Mouse (Mus musculus): ENCODE data around the gene Klhl20. TPM values are rescaled to one million over a fixed set of nuclear protein-coding genes. Genes with fewer than 3 reads are reported as not detected.
A peak's percentile ranks its signal among the peaks of the same experiment; 100 is the strongest.
"Not testable (repeated sequence)": the region's sequence is repeated elsewhere in the genome, so short reads cannot be mapped to it uniquely, and the experiment has no call there.

Gene Klhl20
- 20.9 and 21.4 TPM in 2 replicates for polyA plus RNA-seq (2016; fragmentation: Nextera tagmentation; extraction: Ambion mirVana)

GRCm38 (mm10) chr1:161130726-161131664 is at the start of gene Klhl20:
TSS of gene Klhl20 (minus strand) at chr1:161131511.
- WGBS = 1% methylated on average over 41 of the region's 41 CpGs
- ATAC-seq (ENCODE audit: low FRiP score) = peak; percentile 96
- H3K27me3 ChIP-seq = peaks cover 5% of the 10 kb centered on the region; the same call in 1 of the 2 replicates

GRCm38 (mm10) chr1:161180674-161181073 is 49.4 kb upstream of the Klhl20 start:
- H3K27ac ChIP-seq = no peak overlapping the region
- ATAC-seq (ENCODE audit: low FRiP score) = no peak
- H3K4me2 ChIP-seq = no peak overlapping the region
- 56% methylated on average over 8 of the region's 8 CpGs for WGBS
- H3K4me1 ChIP-seq = no peaks in the 10 kb centered on the region
- H3K9ac ChIP-seq = no peak overlapping the region
- peaks cover 3% of the 10 kb centered on the region; the same call in 1 of the 2 replicates for H3K9me3 ChIP-seq
- no peaks in the 10 kb centered on the region for H3K36me3 ChIP-seq (replicated peaks)
- no peak overlapping the region for H3K4me3 ChIP-seq (replicated peaks)
- H3K27me3 ChIP-seq = no peaks in the 10 kb centered on the region

More at GRCm38 (mm10) chr1:161130726-161131664, at the start of gene Klhl20:
- peak within 1 kb of the TSS; percentile 80 for H3K27ac ChIP-seq
- peak within 1 kb of the TSS; percentile 84 for H3K4me3 ChIP-seq (replicated peaks)
- peaks cover 5% of the 10 kb centered on the region; the same call in 1 of the 2 replicates for H3K36me3 ChIP-seq (replicated peaks)
- peak within 1 kb of the TSS; percentile 88 for H3K9ac ChIP-seq
- peak within 1 kb of the TSS; percentile 75 for H3K4me2 ChIP-seq
- no peaks in the 10 kb centered on the region for H3K9me3 ChIP-seq
- H3K4me1 ChIP-seq = peaks cover 13% of the 10 kb centered on the region

- peak overlapping the region; percentile 45 for H3K4me3 ChIP-seq (replicated peaks)
- no peaks in the 10 kb centered on the region for H3K9me3 ChIP-seq
- H3K4me2 ChIP-seq = peak overlapping the region; percentile 73
- ATAC-seq (ENCODE audit: low FRiP score) = peak; percentile 94
- no peaks in the 10 kb centered on the region for H3K36me3 ChIP-seq (replicated peaks)
- H3K9ac ChIP-seq = peak overlapping the region; percentile 56
- H3K27me3 ChIP-seq = peaks cover 29% of the 10 kb centered on the region
- H3K27ac ChIP-seq = no peak overlapping the region
- under 1% methylated on average over 40 of the region's 40 CpGs for WGBS
- 0 out of 2 replicates have a peak, but pooled peaks cover 2% of the 10 kb centered on the region for H3K4me1 ChIP-seq
These were observed 39.3 kb upstream of the Klhl20 start for GRCm38 (mm10) chr1:161170651-161171050.

GRCm38 (mm10) chr1:161160266-161160665 is 29.0 kb upstream of the Klhl20 start:
- no peaks in the 10 kb centered on the region for H3K36me3 ChIP-seq (replicated peaks)

GRCm38 (mm10) chr1:161159214-161159613 is 27.9 kb upstream of the Klhl20 start, which contains the start of gene Tex50:
TSS of gene Tex50 (minus strand) at chr1:161159314.
- no peak within 1 kb of the TSS for H3K4me2 ChIP-seq
- H3K4me1 ChIP-seq = no peaks in the 10 kb centered on the region
- H3K27me3 ChIP-seq = no peaks in the 10 kb centered on the region
- no peaks in the 10 kb centered on the region for H3K36me3 ChIP-seq (replicated peaks)
- H3K4me3 ChIP-seq (replicated peaks) = no peak within 1 kb of the TSS
- H3K9ac ChIP-seq = no peak within 1 kb of the TSS
- WGBS = 86% methylated on average over 3 of the region's 3 CpGs
- H3K9me3 ChIP-seq = no peaks in the 10 kb centered on the region
- H3K27ac ChIP-seq = no peak within 1 kb of the TSS
- ATAC-seq (ENCODE audit: low FRiP score) = no peak

More at GRCm38 (mm10) chr1:161160266-161160665, 29.0 kb upstream of the Klhl20 start:
- no peak overlapping the region for H3K4me3 ChIP-seq (replicated peaks)
- WGBS = 69% methylated on average over 4 of the region's 4 CpGs
- H3K27me3 ChIP-seq = no peaks in the 10 kb centered on the region
- H3K9me3 ChIP-seq = no peaks in the 10 kb centered on the region
- H3K4me1 ChIP-seq = no peaks in the 10 kb centered on the region
- no peak overlapping the region for H3K4me2 ChIP-seq
- no peak overlapping the region for H3K27ac ChIP-seq
- no peak overlapping the region for H3K9ac ChIP-seq
- ATAC-seq (ENCODE audit: low FRiP score) = no peak

GRCm38 (mm10) chr1:161156546-161156945 is 25.2 kb upstream of the Klhl20 start:
- 80% methylated on average over 10 of the region's 10 CpGs for WGBS

GRCm38 (mm10) chr1:161151098-161151497 is 19.8 kb upstream of the Klhl20 start:
- 62% methylated on average over 6 of the region's 6 CpGs for WGBS
- Histone ChIP-seq H3K27ac (no peak overlapping the region), H3K4me2 (no peak overlapping the region), H3K27me3 (no peaks in the 10 kb centered on the region), H3K9ac (no peak overlapping the region), H3K4me1 (no peaks in the 10 kb centered on the region), H3K9me3 (no peaks in the 10 kb centered on the region), H3K36me3 (replicated peaks) (no peaks in the 10 kb centered on the region), H3K4me3 (replicated peaks) (no peak overlapping the region)
- no peak for ATAC-seq (ENCODE audit: low FRiP score)

More at GRCm38 (mm10) chr1:161156546-161156945, 25.2 kb upstream of the Klhl20 start:
- no peak for ATAC-seq (ENCODE audit: low FRiP score)
- no peaks in the 10 kb centered on the region for H3K36me3 ChIP-seq (replicated peaks)
- H3K9ac ChIP-seq = no peak overlapping the region
- no peaks in the 10 kb centered on the region for H3K4me1 ChIP-seq
- no peaks in the 10 kb centered on the region for H3K27me3 ChIP-seq
- H3K4me3 ChIP-seq (replicated peaks) = no peak overlapping the region
- H3K4me2 ChIP-seq = no peak overlapping the region
- no peak overlapping the region for H3K27ac ChIP-seq
- no peaks in the 10 kb centered on the region for H3K9me3 ChIP-seq

GRCm38 (mm10) chr1:161147888-161148287 is 16.6 kb upstream of the Klhl20 start:
- ATAC-seq (ENCODE audit: low FRiP score) = no peak
- WGBS = 83% methylated on average over 2 of the region's 2 CpGs
- Histone ChIP-seq H3K4me3 (replicated peaks) (no peak overlapping the region), H3K9ac (no peak overlapping the region), H3K9me3 (no peaks in the 10 kb centered on the region), H3K27ac (no peak overlapping the region), H3K4me1 (0 out of 2 replicates have a peak, but pooled peaks cover 4% of the 10 kb centered on the region), H3K36me3 (replicated peaks) (no peaks in the 10 kb centered on the region), H3K4me2 (no peak overlapping the region), H3K27me3 (no peaks in the 10 kb centered on the region)

- H3K27ac ChIP-seq; ATAC-seq (ENCODE audit: low FRiP score); H3K9ac ChIP-seq; H3K9me3 ChIP-seq; H3K36me3 ChIP-seq (replicated peaks); H3K4me3 ChIP-seq (replicated peaks); H3K4me1 ChIP-seq; H3K4me2 ChIP-seq; H3K27me3 ChIP-seq: not testable (repeated sequence)
- 88% methylated on average over 8 of the region's 8 CpGs for WGBS
These were observed 14.3 kb upstream of the Klhl20 start for GRCm38 (mm10) chr1:161145611-161146010.

GRCm38 (mm10) chr1:161143216-161143615 is 11.9 kb upstream of the Klhl20 start:
- Histone ChIP-seq H3K27me3 (peaks cover 4% of the 10 kb centered on the region; the same call in 1 of the 2 replicates), H3K4me3 (replicated peaks) (no peak overlapping the region; the same call in 1 of the 2 replicates), H3K27ac (no peak overlapping the region), H3K36me3 (replicated peaks) (no peaks in the 10 kb centered on the region), H3K4me1 (0 out of 2 replicates have a peak, but pooled peaks cover 9% of the 10 kb centered on the region), H3K9ac (no peak overlapping the region), H3K4me2 (peak overlapping the region; percentile 78; the same call in 1 of the 2 replicates), H3K9me3 (no peaks in the 10 kb centered on the region)
- WGBS = 93% methylated on average over 7 of the region's 7 CpGs
- ATAC-seq (ENCODE audit: low FRiP score) = no peak

- H3K9me3 ChIP-seq = no peaks in the 10 kb centered on the region
- no peak within 1 kb of the TSS for H3K27ac ChIP-seq
- peak within 1 kb of the TSS; percentile 51 for H3K4me3 ChIP-seq (replicated peaks)
- WGBS = 3% methylated on average over 33 of the region's 33 CpGs
- 0 out of 2 replicates have a peak, but pooled peaks cover 9% of the 10 kb centered on the region for H3K4me1 ChIP-seq
- H3K36me3 ChIP-seq (replicated peaks) = no peaks in the 10 kb centered on the region
- H3K27me3 ChIP-seq = peaks cover 4% of the 10 kb centered on the region; the same call in 1 of the 2 replicates
- peak within 1 kb of the TSS; percentile 62 for H3K9ac ChIP-seq
- peak within 1 kb of the TSS; percentile 78 for H3K4me2 ChIP-seq
- peak; percentile 97 for ATAC-seq (ENCODE audit: low FRiP score)
These were observed 11.3 kb upstream of the Klhl20 start, which contains the start of gene Ankrd45 for GRCm38 (mm10) chr1:161142531-161143159. TSS of gene Ankrd45 (plus strand) at chr1:161142691.
